Mouse (Mus musculus) cortical plate, adult 2 months (tissue): ENCODE data around the gene Trpc2.

ENCODE experiments used
- CTCF ChIP-seq: fragments of 200-500 bp; IDR thresholded peaks from 2 replicates; pipeline ENCODE4 v1.5.1; 2011; ENCODE audit warnings: mild to moderate bottlenecking, control low read depth, low read length; ENCODE audit not compliant: insufficient read depth; ENCODE audit errors: extremely low read depth
- POLR2A ChIP-seq: fragments of 200-500 bp; IDR thresholded peaks from 2 replicates; pipeline ENCODE4 v1.6.1; 2011; ENCODE audit warnings: mild to moderate bottlenecking, low read length, control low read depth; ENCODE audit not compliant: insufficient read depth; ENCODE audit errors: extremely low read depth

DNA sequence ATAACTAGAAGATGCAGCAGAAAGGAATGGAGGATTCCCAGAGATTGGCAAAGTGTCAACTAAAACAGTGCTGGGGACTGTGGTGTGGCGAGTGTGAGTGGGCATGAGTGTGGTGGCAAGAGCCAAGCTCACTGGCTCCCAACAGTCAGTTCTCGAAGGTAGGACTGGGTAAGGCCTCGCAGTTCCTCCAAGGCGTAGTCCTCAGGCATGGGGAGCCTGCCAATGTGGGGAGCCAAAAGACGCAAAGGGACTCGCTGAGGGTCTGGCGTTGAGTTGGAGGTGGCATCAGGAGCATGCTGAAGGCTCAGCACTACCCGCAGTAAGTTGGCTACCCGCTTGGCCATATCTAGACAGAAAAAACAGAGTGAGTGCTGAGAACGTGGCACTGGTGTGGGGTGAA, 37.4 kb downstream of the Trpc2 start:
- TF ChIP-seq CTCF (no peak), POLR2A (no peak)
